Mouse (Mus musculus) E14TG2a.4 (cell line): ENCODE results near the gene Ppa2.

ENCODE experiments used
- CTCF ChIP-seq: conservative IDR thresholded peaks from 2 replicates; pipeline ENCODE4 v1.5.1; 2014; ENCODE audit warnings: low read length
- NANOG ChIP-seq: IDR thresholded peaks from 2 replicates; pipeline ENCODE4 v1.6.1; 2014; ENCODE audit warnings: borderline replicate concordance, low read length, mixed read lengths
- POU5F1 ChIP-seq: IDR thresholded peaks from 2 replicates; pipeline ENCODE4 v1.6.1; 2014; ENCODE audit warnings: low read length, borderline replicate concordance

DNA sequence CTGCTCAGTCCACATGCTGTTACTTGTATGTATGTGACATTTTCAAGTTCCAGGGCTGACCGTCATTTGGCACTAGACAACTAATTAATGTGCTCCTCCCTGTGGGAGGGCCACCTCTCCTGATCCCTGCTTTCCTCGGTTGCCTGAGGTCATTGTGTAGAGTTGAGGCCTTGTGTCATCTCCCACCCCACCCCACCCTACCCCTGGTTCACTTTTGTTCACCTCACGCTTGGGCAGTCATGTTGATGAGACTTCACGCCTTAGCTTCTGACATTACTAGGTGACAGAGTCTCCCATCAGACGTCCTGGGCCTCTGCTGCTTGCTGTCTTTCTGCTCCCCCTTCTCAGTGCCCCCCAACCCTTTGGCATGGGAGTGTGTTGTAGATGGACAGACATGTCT lies 15.2 kb downstream of the Ppa2 start:
- TF ChIP-seq CTCF = no peak
- TF ChIP-seq POU5F1 = no peak
- TF ChIP-seq NANOG = no peak
